Mouse (Mus musculus) cerebellum, adult 2 months (tissue): Measurements from ENCODE around the gene Tbc1d16. TPM values are rescaled to one million over a fixed set of nuclear protein-coding genes. Genes with fewer than 3 reads are reported as not detected.

Experiments used
- DNase-seq, 2 experiments: peaks; one replicate each; pipeline ENCODE4 v3.0.0; 2021
- H3K27ac ChIP-seq: fragments of 200-500 bp; 2 replicates; pipeline ENCODE4 v1.5.1; 2012; ENCODE audit warnings: low read length, control low read depth, inconsistent platforms; ENCODE audit not compliant: insufficient read depth
- H3K27me3 ChIP-seq: fragments of 200-500 bp; 2 replicates; pipeline ENCODE4 v1.6.1; 2012; ENCODE audit warnings: inconsistent platforms, mild to moderate bottlenecking, low read length, moderate library complexity; ENCODE audit not compliant: control insufficient read depth, insufficient read depth
- H3K4me1 ChIP-seq: fragments of 200-500 bp; 2 replicates; pipeline ENCODE4 v1.6.1; 2011; ENCODE audit warnings: low read length; ENCODE audit not compliant: control insufficient read depth, insufficient read depth
- H3K4me3 ChIP-seq: fragments of 200-500 bp; replicated peaks from 2 replicates; pipeline ENCODE3; 2011; ENCODE audit warnings: mild to moderate bottlenecking, low read depth, low read length, control low read depth; ENCODE audit not compliant: insufficient read depth
- CTCF ChIP-seq: fragments of 200-500 bp; IDR thresholded peaks from 2 replicates; pipeline ENCODE4 v1.5.1; 2011; ENCODE audit warnings: low read depth, mild to moderate bottlenecking, control low read depth, low read length, moderate library complexity, borderline replicate concordance; ENCODE audit not compliant: insufficient read depth
- POLR2A ChIP-seq: fragments of 200-500 bp; IDR thresholded peaks from 2 replicates; pipeline ENCODE4 v1.6.1; 2011; ENCODE audit warnings: low read length, control low read depth, borderline replicate concordance; ENCODE audit not compliant: insufficient read depth
- WGBS: fragments of 180-500 bp; shearing (Covaris S2); methylation state at CpG from one replicate; pipeline ENCODE4 v1.1.7; 2018; 5-methylcytosine and 5-hydroxymethylcytosine counted together
- polyA plus RNA-seq: library from polyadenylated mRNA; depleted of rRNA; stranded (reverse); fragments of >200 nt; gene quantifications from 2 replicates; pipeline ENCODE4 v1.2.3, GENCODE M21; 2012

Tbc1d16 gene
- polyA plus RNA-seq, 1 experiment: 32.5 TPM

- TF ChIP-seq POLR2A (no peak), CTCF (no peak)
- 87% methylated on average over 4 of the region's 4 CpGs for WGBS
- no peaks in the 10 kb centered on the region for H3K27me3 ChIP-seq
- DNase-seq: no peak
- no peak overlapping the region for H3K27ac ChIP-seq
- no peak overlapping the region for H3K4me3 ChIP-seq
- H3K4me1 ChIP-seq: peaks cover 4% of the 10 kb centered on the region
Measured at GRCm38 (mm10) chr11:119116992-119117391, 111.3 kb downstream of the Tbc1d16 start.

GRCm38 (mm10) chr11:119112721-119113120 is 115.6 kb downstream of the Tbc1d16 start:
- H3K27ac ChIP-seq: no peak overlapping the region
- H3K4me3 ChIP-seq: no peak overlapping the region
- TF ChIP-seq CTCF (no peak), POLR2A (no peak)
- no peak for DNase-seq
- no peaks in the 10 kb centered on the region for H3K27me3 ChIP-seq
- no peaks in the 10 kb centered on the region for H3K4me1 ChIP-seq

GRCm38 (mm10) chr11:119111345-119111744 is 117.0 kb downstream of the Tbc1d16 start:
- no peak for DNase-seq
- Histone ChIP-seq H3K27me3 (no peaks in the 10 kb centered on the region), H3K4me3 (no peak overlapping the region), H3K27ac (no peak overlapping the region), H3K4me1 (no peaks in the 10 kb centered on the region)
- TF ChIP-seq POLR2A (no peak), CTCF (no peak)
- WGBS: 28% methylated on average over 7 of the region's 7 CpGs

- H3K27me3 ChIP-seq: no peaks in the 10 kb centered on the region
- no peak overlapping the region for H3K27ac ChIP-seq
- 81% methylated on average over 9 of the region's 9 CpGs for WGBS
- H3K4me1 ChIP-seq: no peaks in the 10 kb centered on the region
- no peak overlapping the region for H3K4me3 ChIP-seq
- no peak for DNase-seq
- no peak for TF ChIP-seq CTCF
- TF ChIP-seq POLR2A: no peak
Measured at GRCm38 (mm10) chr11:119109415-119110071, 118.8 kb downstream of the Tbc1d16 start.

- WGBS: 75% methylated on average over 10 of the region's 10 CpGs
Measured at GRCm38 (mm10) chr11:119108573-119109263, 119.6 kb downstream of the Tbc1d16 start.

GRCm38 (mm10) chr11:119106289-119106688 is 122.0 kb downstream of the Tbc1d16 start:
- H3K27ac ChIP-seq: no peak overlapping the region
- 69% methylated on average over 6 of the region's 6 CpGs for WGBS

More at GRCm38 (mm10) chr11:119108573-119109263, 119.6 kb downstream of the Tbc1d16 start:
- H3K27me3 ChIP-seq: no peaks in the 10 kb centered on the region
- H3K4me1 ChIP-seq: no peaks in the 10 kb centered on the region
- peak in 1 of 2 experiments; percentile 24 for DNase-seq
- no peak overlapping the region for H3K4me3 ChIP-seq
- no peak overlapping the region for H3K27ac ChIP-seq
- TF ChIP-seq POLR2A: no peak
- no peak for TF ChIP-seq CTCF

GRCm38 (mm10) chr11:119105748-119106147 is 122.6 kb downstream of the Tbc1d16 start:
- H3K27me3 ChIP-seq: no peaks in the 10 kb centered on the region
- WGBS: 70% methylated on average over 8 of the region's 8 CpGs
- DNase-seq: no peak
- H3K4me3 ChIP-seq: no peak overlapping the region
- TF ChIP-seq CTCF (no peak), POLR2A (no peak)
- no peak overlapping the region for H3K27ac ChIP-seq
- no peaks in the 10 kb centered on the region for H3K4me1 ChIP-seq

More at GRCm38 (mm10) chr11:119106289-119106688, 122.0 kb downstream of the Tbc1d16 start:
- no peaks in the 10 kb centered on the region for H3K4me1 ChIP-seq
- DNase-seq: no peak
- no peak overlapping the region for H3K4me3 ChIP-seq
- no peak for TF ChIP-seq CTCF
- no peaks in the 10 kb centered on the region for H3K27me3 ChIP-seq

- WGBS: 49% methylated on average over 7 of the region's 7 CpGs
- TF ChIP-seq POLR2A (no peak), CTCF (no peak)
- DNase-seq: no peak
Measured at GRCm38 (mm10) chr11:119105071-119105609, 123.2 kb downstream of the Tbc1d16 start.

More at GRCm38 (mm10) chr11:119105071-119105609, 123.2 kb downstream of the Tbc1d16 start:
- no peak overlapping the region for H3K27ac ChIP-seq
- H3K4me1 ChIP-seq: no peaks in the 10 kb centered on the region
- no peak overlapping the region for H3K4me3 ChIP-seq
- H3K27me3 ChIP-seq: no peaks in the 10 kb centered on the region
